Mouse (Mus musculus): ENCODE measurements around the gene Cep131.
A peak's percentile ranks its signal among the peaks of the same experiment; 100 is the strongest.

The Cep131 gene

GRCm38 (mm10) chr11:120098588-120099511 is 12.2 kb upstream of the Cep131 start, which contains the start of the genes Tepsin and Ndufaf8:
Gene Tepsin, minus strand, starts transcription at chr11:120098731.
Gene Ndufaf8, plus strand, starts transcription at chr11:120098928.
- peak; percentile 97 for DNase-seq (ENCODE audit: low read depth, low spot score)

GRCm38 (mm10) chr11:120092817-120093591 is 6.4 kb upstream of the Cep131 start:
- DNase-seq (ENCODE audit: low read depth, low spot score): no peak

GRCm38 (mm10) chr11:120090661-120091060 is 4.0 kb upstream of the Cep131 start:
- no peak for DNase-seq (ENCODE audit: low read depth, low spot score)

- peak; percentile 27 for DNase-seq (ENCODE audit: low read depth, low spot score)
Observed at GRCm38 (mm10) chr11:120085891-120086627, 568 bp downstream of the Cep131 start.

DNA sequence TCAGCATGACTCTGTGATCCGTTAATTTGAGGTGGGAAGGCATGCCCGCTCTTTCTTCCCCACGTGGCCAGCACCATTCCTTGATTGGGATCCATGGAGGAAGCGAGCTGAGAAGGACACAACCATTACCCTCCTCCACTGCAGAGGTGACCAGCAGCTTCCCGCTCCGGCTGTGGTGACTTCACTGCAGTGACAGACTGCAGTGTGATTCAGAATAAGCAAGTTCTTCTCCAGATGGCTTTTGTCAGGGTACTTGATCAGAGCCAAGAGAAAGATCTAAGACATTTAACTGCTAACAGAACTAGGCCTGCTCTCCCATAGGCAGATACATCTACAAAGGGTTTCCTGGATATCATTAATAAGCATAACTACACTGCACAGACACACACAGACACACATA is 6.3 kb downstream of the Cep131 start:
- DNase-seq (ENCODE audit: low read depth, low spot score): no peak

DNA sequence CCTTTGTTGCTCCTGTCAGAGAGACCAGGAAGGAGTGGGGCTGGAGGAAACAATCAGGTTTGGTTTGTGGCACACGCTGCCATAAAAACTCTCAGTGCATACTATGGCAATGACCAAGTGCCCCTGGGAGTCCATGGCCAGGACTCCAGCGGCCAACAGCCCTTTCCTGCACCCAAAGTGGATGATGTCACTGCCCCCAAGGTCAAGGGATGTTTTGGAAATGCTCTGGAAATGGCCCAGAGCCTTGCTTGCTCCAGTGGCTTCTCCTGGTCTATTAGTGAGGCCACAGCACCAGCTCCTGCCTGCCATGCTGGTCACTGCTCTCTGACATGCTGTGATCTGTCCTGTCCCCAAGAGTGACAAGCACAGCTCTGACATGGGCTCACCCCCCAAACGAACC is 10.4 kb downstream of the Cep131 start:
- no peak for DNase-seq (ENCODE audit: low read depth, low spot score)

GRCm38 (mm10) chr11:120072986-120073647 is 13.5 kb downstream of the Cep131 start:
- no peak for DNase-seq (ENCODE audit: low read depth, low spot score)

DNA sequence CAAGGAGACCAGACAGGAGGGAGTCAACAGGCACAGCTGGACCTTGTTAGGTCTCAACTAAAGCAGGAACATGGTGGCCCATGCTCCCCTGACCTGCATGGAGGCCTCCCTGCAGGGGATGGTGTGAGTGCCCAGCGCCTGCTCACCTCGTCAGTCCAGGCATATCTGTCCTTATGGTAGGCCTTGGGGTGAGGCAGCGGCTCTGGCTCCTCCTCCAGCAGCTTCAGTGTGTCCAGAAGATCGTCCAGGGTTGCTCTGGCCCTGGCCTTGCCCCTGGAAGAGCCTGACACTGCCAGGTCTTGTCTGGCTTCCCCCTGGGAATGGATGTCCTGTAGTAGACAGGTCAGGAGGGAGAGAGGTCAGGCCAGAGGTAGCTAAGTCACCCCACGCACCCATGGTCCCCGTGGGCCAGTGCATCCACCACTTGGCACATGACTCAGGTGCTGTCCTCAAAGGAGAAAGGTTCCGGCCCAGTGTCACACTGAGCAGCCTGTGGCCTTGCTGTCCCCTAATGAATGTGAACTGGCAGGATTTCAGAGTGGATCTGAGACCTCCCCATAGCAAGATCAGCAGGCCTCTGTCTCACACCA is 14.8 kb downstream of the Cep131 start:
- no peak for DNase-seq (ENCODE audit: low read depth, low spot score)

GRCm38 (mm10) chr11:120071065-120071464 is 15.6 kb downstream of the Cep131 start:
- DNase-seq (ENCODE audit: low read depth, low spot score): no peak

DNA sequence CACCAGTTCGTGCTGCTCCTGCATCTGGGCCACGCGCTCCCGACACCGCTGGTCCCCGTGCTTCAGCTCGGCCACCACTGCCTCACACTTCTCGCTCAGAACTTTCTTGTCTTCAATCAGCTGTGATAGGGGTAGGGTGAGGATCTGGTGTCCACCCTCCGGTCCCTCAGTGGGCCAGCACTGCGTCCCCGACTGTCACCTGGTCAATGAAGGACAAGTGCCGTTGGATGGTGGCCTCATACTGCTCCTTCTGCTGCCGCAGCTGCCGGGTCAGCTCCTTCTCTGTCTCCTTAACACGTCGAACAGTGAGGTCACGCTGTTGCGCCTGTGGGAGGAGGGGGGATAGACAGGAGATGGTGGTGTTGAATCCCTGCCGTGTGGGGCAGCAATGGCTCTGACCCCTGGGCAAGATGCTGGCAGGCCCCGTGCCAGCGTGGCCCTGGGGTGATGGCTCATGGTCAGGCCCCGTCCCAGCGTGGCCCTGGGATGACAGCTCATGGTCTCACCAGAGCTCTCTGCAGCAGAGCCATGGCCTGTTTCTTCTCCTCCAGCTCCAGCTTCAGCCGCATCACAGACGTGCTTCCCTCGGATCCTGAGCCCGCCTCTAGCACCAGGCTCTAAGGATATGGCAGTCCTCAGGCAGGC is 16.2 kb downstream of the Cep131 start:
- no peak for DNase-seq (ENCODE audit: low read depth, low spot score)

GRCm38 (mm10) chr11:120069261-120069660 is 17.4 kb downstream of the Cep131 start:
- no peak for DNase-seq (ENCODE audit: low read depth, low spot score)

DNA sequence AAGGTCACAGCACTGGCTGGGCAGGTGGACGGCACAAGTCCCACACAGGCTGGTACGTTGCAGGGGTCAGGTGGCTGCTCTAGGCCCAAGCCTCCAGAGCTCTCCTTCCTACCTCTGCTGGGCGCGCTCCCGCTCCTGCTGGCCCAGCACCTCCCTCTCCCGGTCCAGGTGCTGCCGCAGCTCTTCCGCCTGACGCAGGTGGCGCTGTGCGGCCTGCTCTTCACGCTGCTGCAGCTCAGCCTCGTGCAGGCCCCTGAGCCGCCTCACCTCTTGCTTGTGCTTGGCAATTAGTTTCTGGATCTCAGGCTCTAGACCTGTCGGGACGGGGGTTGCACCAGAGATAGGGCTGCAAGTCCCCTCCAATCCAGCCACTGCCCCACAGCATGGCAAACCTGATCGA is 18.8 kb downstream of the Cep131 start:
- no peak for DNase-seq (ENCODE audit: low read depth, low spot score)

DNA sequence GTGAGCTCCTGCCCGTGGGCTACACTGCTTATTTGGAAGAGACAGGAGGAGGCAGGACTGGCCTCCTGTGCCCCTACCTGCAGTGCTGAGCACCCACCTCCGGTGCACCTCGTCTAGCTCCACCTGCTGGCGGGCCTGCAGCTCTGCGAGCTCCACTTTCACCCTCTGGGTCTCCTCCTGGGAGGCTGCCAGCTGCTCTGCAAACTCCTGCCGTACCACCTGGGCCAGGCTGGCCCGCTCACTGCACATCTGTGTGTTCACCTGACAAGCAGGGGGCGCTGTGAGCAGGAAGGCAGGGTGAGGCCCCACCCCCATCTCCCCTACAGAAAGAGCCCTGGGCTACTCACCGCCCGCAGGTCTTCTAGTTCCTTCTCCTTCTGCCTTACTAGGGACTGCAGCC is 21.3 kb downstream of the Cep131 start:
- DNase-seq (ENCODE audit: low read depth, low spot score): peak; percentile 42

DNA sequence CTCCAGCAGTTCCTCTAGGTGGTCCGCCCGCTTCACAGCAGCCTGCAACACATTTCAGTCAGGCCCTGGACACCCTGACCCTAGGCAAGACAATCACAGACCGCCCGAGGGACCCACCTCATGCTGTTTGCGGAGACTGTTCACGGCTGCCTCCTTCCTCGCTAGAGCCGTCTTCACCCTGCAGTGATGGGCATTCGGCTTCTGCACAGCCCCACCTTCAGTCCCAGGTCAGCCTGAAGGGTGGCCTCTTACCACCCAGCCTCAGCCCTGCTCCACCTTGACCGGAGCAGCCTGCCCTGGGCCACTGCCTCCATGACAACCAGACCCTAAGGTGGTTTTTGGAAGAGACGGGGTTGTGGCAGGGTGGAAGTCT is 22.0 kb downstream of the Cep131 start:
- no peak for DNase-seq (ENCODE audit: low read depth, low spot score)

GRCm38 (mm10) chr11:120064006-120064667 is 22.5 kb downstream of the Cep131 start:
- DNase-seq (ENCODE audit: low read depth, low spot score): no peak

DNA sequence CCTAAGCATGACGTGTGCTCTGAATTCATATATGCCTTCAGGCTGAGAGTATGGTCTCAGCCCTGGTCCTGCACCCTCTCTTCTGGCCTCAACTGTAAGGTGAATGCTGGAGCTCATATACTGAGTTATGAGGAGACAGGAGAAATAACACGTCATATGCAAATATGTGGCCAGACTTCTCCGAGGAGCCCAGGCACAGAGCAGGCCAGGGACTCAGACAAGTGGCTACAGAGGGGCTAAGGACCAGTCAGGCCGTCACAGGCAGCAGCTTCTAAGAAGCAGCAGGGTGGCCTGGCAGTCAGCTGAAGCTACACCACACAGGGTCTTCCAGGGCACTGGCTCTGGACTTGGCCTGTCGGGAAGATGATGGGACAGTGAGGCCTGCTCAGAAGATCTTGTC is 23.3 kb downstream of the Cep131 start:
- no peak for DNase-seq (ENCODE audit: low read depth, low spot score)

GRCm38 (mm10) chr11:120060634-120061033 is 26.0 kb downstream of the Cep131 start:
- no peak for DNase-seq (ENCODE audit: low read depth, low spot score)

DNA sequence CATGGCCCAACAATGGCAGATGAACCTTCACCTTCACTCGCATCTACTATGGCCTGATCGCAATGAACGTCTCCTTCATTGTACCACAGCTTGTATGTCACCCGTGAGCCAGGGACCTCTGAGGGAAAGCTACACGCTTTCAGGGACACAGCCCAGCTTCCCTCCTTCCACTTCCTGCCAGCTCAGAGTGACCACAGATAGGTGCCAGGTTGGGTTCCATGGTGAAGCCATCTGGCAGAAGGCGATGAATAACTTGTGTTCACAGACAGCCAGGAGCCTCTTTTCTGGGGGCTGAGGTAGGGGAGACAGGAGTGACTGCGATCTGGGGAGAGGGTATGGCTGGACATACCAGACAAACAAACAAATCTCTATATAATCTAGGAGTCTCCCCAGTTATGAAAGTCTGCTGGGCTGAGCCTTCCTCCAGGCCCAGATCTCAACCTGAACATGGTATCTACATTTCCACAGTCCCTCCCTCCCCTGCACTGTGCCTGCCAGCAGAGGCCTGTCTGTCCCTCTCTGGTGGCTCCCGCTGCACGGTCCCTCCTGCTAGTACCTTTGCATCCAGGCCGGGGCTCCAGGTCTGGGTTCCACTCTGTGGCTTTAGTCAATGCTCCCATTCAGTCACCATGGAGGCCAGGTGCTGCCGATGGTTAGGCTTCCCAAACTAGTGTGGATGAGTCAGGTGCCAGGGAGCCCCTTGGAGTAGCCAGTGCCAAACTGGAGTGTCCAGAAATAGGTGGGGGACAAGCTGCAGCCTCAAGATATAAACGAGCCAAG is 30.5 kb downstream of the Cep131 start:
- DNase-seq (ENCODE audit: low read depth, low spot score): no peak

DNA sequence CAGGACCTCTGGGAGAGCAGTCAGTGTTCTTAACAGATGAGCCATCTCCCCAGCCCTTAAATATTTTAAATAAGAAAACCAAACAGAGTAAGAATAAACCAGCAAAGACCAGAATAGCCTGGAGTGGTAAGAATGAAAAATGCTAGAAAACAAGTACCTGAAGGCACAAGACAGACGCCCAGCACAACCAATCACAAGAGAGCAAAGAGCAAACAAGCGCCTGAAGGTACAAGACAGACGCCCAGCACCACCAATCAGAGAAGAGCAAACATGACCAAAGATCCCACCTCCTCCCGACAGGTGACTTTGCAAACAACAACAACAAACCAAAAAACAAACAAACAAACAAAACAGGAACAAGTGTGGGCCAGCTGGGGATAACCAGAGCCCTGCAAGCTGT is 32.8 kb downstream of the Cep131 start:
- no peak for DNase-seq (ENCODE audit: low read depth, low spot score)

All from retina, postnatal 7 days (tissue).